In the genomic region with DNA sequence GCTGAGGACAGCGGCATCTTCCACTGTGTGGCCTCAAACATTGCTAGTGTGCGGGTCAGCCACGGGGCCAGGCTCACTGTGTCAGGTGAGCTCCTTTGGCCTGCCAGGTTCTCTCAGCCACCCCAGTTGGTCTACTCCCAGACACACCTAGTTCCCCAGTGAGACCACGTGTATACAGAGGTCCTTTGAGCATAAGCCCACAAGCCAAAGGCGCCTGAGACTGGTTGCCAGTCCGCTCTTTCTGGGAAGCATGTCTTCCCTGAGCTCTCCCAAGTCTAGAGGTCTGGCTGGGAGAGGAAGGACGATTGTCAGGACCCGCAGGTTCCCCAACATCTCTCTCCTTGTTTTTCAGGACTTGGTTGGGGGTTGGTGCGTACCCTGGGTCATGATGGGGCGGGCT, we compare ENCODE assay signal across 13 mouse cellular contexts. TPM values are rescaled to one million over a fixed set of nuclear protein-coding genes. Genes with fewer than 3 reads are reported as not detected.
DNase-seq lines count a peak whose midpoint lies in the region; ATAC-seq lines count a peak whose summit lies in the region.
"Had no signal": no experiment of that assay in that cellular context is flagged by ENCODE, and none has a peak within 500 bp of the region (broad histone marks: within the 10 kb centered on the region; RNA-seq: fewer than 3 reads in every experiment).

No protein-coding gene starts in this region.

- H3K27me3 ChIP-seq in heart, embryonic 10.5 days (ENCODE audit: insufficient read depth, poor library complexity, severe bottlenecking), result 0 out of 2 replicates have a peak, but pooled peaks cover 32% of the 10 kb centered on the region
- H3K27me3 ChIP-seq in embryonic facial prominence, embryonic 10.5 days (replicated peaks; ENCODE audit: low read depth, poor library complexity, severe bottlenecking), result peaks cover 10% of the 10 kb centered on the region; the same call in 1 of the 2 replicates
- no peaks in the 10 kb centered on the region for H3K27me3 ChIP-seq in hindbrain, embryonic 10.5 days (ENCODE audit: insufficient read depth, poor library complexity, severe bottlenecking)
- no peaks in the 10 kb centered on the region for H3K27me3 ChIP-seq in midbrain, embryonic 12.5 days

- H3K4me3 ChIP-seq in heart, embryonic 10.5 days, result 0 out of 2 replicates have a peak overlapping the region, but pooled peaks have one; percentile 47
- peak overlapping the region; percentile 38 for H3K4me3 ChIP-seq in embryonic facial prominence, embryonic 10.5 days
- H3K4me3 ChIP-seq in hindbrain, embryonic 10.5 days, result peak overlapping the region; percentile 39
- H3K4me3 ChIP-seq in midbrain, embryonic 12.5 days, result no peak overlapping the region
- H3K4me3 ChIP-seq: left cerebral cortex, adult 2 months; megakaryocyte, embryonic 14.5 days had no signal

- no peak for DNase-seq in heart, embryonic 10.5 days (ENCODE audit: low spot score)
- no peak for DNase-seq in heart, adult 8-10 months (ENCODE audit: low spot score)
- no peak for DNase-seq in embryonic facial prominence, embryonic 10.5 days (ENCODE audit: low spot score)
- no peak for DNase-seq in hindbrain, embryonic 10.5 days (ENCODE audit: low spot score)
- DNase-seq in frontal cortex, postnatal 36 days (ENCODE audit: low spot score in 2 of 2), result no peak
- no peak for DNase-seq in thymus, postnatal 14 days
- DNase-seq in ovary, adult 18-20 months (ENCODE audit: low spot score), result no peak

- no peaks in the 10 kb centered on the region for H3K9me3 ChIP-seq in heart, embryonic 10.5 days
- H3K9me3 ChIP-seq in embryonic facial prominence, embryonic 10.5 days, result no peaks in the 10 kb centered on the region
- no peaks in the 10 kb centered on the region for H3K9me3 ChIP-seq in hindbrain, embryonic 10.5 days
- no peaks in the 10 kb centered on the region for H3K9me3 ChIP-seq in midbrain, embryonic 12.5 days
- H3K9me3 ChIP-seq: megakaryocyte, embryonic 14.5 days had no signal

- H3K4me1 ChIP-seq in heart, embryonic 10.5 days, result peaks cover 59% of the 10 kb centered on the region
- peaks cover 98% of the 10 kb centered on the region for H3K4me1 ChIP-seq in embryonic facial prominence, embryonic 10.5 days
- H3K4me1 ChIP-seq in hindbrain, embryonic 10.5 days (replicated peaks), result peaks cover 99% of the 10 kb centered on the region
- peaks cover 80% of the 10 kb centered on the region for H3K4me1 ChIP-seq in midbrain, embryonic 12.5 days

- peak overlapping the region; percentile 38 for H3K4me2 ChIP-seq in midbrain, embryonic 12.5 days (replicated peaks)

- H3K27ac ChIP-seq in heart, embryonic 10.5 days, result peak overlapping the region; percentile 84
- peak overlapping the region; percentile 88 for H3K27ac ChIP-seq in embryonic facial prominence, embryonic 10.5 days (replicated peaks)
- peak overlapping the region; percentile 95 for H3K27ac ChIP-seq in hindbrain, embryonic 10.5 days
- peak overlapping the region; percentile 98 for H3K27ac ChIP-seq in midbrain, embryonic 12.5 days (replicated peaks)
- H3K27ac ChIP-seq: left cerebral cortex, adult 2 months; liver, embryonic 14.5 days had no signal

- H3K9ac ChIP-seq in midbrain, embryonic 12.5 days (replicated peaks), result peak overlapping the region; percentile 28; the same call in 1 of the 2 replicates
- H3K9ac ChIP-seq: liver, embryonic 14.5 days had no signal

- peaks cover 21% of the 10 kb centered on the region for H3K36me3 ChIP-seq in heart, embryonic 10.5 days
- peaks cover 88% of the 10 kb centered on the region for H3K36me3 ChIP-seq in embryonic facial prominence, embryonic 10.5 days (replicated peaks)
- peaks cover 73% of the 10 kb centered on the region for H3K36me3 ChIP-seq in hindbrain, embryonic 10.5 days
- H3K36me3 ChIP-seq in midbrain, embryonic 12.5 days, result peaks cover 43% of the 10 kb centered on the region

- WGBS in heart, embryonic 10.5 days, result 45% methylated on average over 10 of the region's 10 CpGs
- 42% methylated on average over 10 of the region's 10 CpGs for WGBS in embryonic facial prominence, embryonic 10.5 days
- 30% methylated on average over 10 of the region's 10 CpGs for WGBS in hindbrain, embryonic 10.5 days
- 22% methylated on average over 10 of the region's 10 CpGs for WGBS in midbrain, embryonic 12.5 days

- ATAC-seq in midbrain, embryonic 12.5 days (ENCODE audit: low FRiP score, low read depth), result no peak

RNA-seq across cellular contexts. Expression of gene Parp16, which starts 17.2 kb away (rescaled TPM):
- 4.8 and 5.8 TPM in 2 replicates for polyA plus RNA-seq in heart, embryonic 10.5 days (2016; fragmentation: Nextera tagmentation; extraction: Ambion mirVana)
- 1 to 10 TPM; 3.4 to 4.5 (median 3.7) TPM for total RNA-seq in heart, adult 8-10 months (2022)
- polyA plus RNA-seq in embryonic facial prominence, embryonic 10.5 days (2016; fragmentation: Nextera tagmentation; extraction: Ambion mirVana), result 8.2 and 8.3 TPM in 2 replicates
- polyA plus RNA-seq in hindbrain, embryonic 10.5 days (2016; fragmentation: Nextera tagmentation; extraction: Ambion mirVana), result 7.7 and 8.0 TPM in 2 replicates
- polyA plus RNA-seq in midbrain, embryonic 12.5 days (2016; fragmentation: Nextera tagmentation; extraction: Ambion mirVana), result 5.6 and 6.5 TPM in 2 replicates

RNA-seq across cellular contexts. Expression of gene Igdcc3, which starts 36.9 kb away (rescaled TPM):
- polyA plus RNA-seq in heart, embryonic 10.5 days (2016; fragmentation: Nextera tagmentation; extraction: Ambion mirVana), result 26.8 and 65.0 TPM in 2 replicates
- total RNA-seq in heart, adult 8-10 months (2022), result under 1 TPM in 2 of 4 experiments, not detected in 2; 0.09 to 0.19 TPM
- polyA plus RNA-seq in embryonic facial prominence, embryonic 10.5 days (2016; fragmentation: Nextera tagmentation; extraction: Ambion mirVana), result 167 and 281 TPM in 2 replicates
- polyA plus RNA-seq in hindbrain, embryonic 10.5 days (2016; fragmentation: Nextera tagmentation; extraction: Ambion mirVana), result 218 and 357 TPM in 2 replicates
- 62.1 and 74.7 TPM in 2 replicates for polyA plus RNA-seq in midbrain, embryonic 12.5 days (2016; fragmentation: Nextera tagmentation; extraction: Ambion mirVana)
- total RNA-seq: common myeloid progenitor, adult 5-6 weeks had no signal
- polyA plus RNA-seq: small intestine, adult 2 months had no signal
